Mouse (Mus musculus): Measurements from ENCODE around the gene Pde11a.

GRCm38 (mm10) chr2:76215219-76215618 is 123.4 kb downstream of the Pde11a start:
- TF ChIP-seq CTCF (IDR thresholded peaks at IDR 0.05; ENCODE audit: insufficient read depth, low read length) (no peak), POLR2A (IDR thresholded peaks at IDR 0.05; ENCODE audit: borderline replicate concordance, extremely low read depth, low read depth, low read length) (no peak)
